Mouse (Mus musculus) left cerebral cortex, postnatal 10 days (tissue): ENCODE data around the gene Olfr209. TPM values are rescaled to one million over a fixed set of nuclear protein-coding genes. Genes with fewer than 3 reads are reported as not detected.
"Not testable (repeated sequence)": the region's sequence is repeated elsewhere in the genome, so short reads cannot be mapped to it uniquely, and the experiment has no call there.

ENCODE experiments used
- DNase-seq, 2 experiments: peaks; one replicate each; pipeline ENCODE4 v3.0.0; 2021 to 2022; ENCODE audit warnings: low spot score in 2 of 2, mixed read lengths in 1 of 2; ENCODE audit errors: extremely low spot score in 1 of 2
- intact Hi-C: fragments of 180-260 bp; cut with DNase I; formaldehyde crosslinking; loops from one replicate; pipeline ENCODE4 v1.15.1; 2025
- total RNA-seq, 2 experiments: library from RNA; stranded (reverse); gene quantifications; 2 replicates each; pipeline ENCODE4 v1.2.3; 2021

Gene Olfr209
- not detected for total RNA-seq

DNA sequence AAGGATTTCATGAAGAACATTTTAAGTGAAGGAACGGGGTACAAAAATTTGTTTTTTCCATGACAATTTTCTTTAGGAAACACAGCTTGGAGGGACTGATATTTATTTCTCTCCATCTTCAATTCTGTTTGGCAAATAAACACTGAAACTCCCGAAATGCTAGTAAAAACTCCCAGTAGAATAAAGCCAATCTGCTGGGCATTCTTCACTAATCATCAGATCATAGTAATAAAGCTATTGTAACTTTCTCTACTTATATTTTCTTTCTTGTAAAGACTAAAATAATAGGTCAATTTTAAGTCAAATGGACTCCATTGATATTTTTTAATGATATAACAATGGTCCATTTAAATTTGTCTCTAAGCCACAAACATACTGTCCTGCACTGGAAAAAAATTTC is at the start of gene Olfr209:
Gene Olfr209 (minus strand): TSS at position 101 of the 400 bp plus-strand sequence.
- intact Hi-C loops = no loop called here
- no peak for DNase-seq

DNA sequence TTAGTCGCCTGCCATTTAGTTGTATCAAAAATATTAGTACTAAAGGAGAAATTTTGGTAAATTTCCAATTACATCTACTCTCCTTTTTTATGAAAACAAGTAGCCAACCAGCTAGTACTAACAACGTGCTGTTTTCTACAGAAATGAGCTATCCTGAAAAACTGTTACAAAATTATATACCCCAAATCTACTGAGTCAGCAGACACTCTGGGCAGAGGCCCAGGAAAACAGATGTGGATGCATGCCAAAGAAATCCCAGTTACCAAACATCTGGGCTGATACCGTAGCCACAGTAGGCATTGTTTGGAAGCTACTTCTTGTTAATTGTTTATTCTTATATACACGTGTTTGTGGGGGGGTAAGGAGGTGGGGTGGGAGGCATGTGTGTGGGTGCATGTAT is 49.7 kb upstream of the Olfr209 start:
- DNase-seq = no peak
- intact Hi-C loops = no loop called here

DNA sequence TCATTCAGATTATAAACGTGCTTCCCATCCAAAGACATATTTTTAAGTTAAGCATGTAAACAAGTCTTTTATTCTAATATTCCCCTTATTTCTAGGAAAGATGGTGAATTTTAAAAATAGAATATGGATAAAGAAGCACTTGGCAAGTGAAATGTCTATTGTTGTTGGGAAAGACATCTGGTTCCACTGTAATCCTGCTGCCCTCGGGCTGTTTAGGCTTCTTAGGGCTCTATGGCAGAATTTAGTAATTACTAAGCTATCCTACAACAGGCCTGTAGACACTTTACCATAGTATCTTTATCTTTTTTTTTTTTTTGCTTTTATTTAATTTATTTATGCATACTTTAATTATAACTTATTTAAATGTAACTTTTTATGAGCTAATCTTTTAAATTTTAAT is 46.0 kb upstream of the Olfr209 start:
- intact Hi-C loops = loop anchor here (10.0 kb wide), 1 partner anchor 735 kb away; the partner anchor contains the start of gene Cpox
- DNase-seq = no peak

DNA sequence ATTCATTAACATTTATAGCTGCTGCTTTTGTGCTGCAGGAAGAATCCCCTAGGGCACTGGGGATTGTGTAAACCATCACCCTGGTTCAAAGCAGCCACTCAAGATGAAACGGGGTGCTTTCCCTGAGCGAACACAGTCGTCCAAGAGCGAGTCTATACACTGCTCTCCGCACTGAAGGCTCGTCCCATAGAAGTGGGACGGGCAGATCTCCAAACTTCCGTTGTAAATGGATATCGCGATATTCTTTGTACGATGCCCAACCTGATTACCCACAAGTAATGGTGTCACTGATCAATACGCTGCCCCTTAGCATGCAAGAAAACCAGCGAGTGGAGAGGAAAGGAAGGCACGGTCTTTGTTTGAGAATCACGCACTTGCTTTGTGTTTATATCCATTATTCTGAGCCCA is 45.6 kb upstream of the Olfr209 start:
- intact Hi-C loops = loop anchor here (10.0 kb wide), 1 partner anchor 735 kb away; the partner anchor contains the start of gene Cpox
- DNase-seq = no peak

DNA sequence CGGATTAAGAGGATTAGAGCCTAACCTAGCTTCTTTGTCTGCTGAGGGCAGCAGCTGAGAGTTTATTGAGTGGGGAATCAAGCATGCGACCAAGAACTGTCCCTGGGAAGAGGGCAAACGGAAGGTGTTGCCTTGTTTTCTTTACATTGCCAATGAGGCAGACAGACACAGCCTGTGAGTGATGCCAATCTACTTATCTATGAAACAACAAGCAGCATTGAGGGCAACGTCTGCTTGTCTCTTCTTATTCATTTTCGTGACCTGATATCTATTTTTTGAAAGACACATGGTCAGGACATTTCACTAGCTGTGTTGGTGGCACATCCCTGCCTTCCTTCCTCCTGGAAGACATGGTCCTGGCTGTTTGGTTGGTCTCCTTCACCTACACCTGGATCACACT is 43.2 kb upstream of the Olfr209 start, which contains the start of gene Gabrr3:
Gene Gabrr3 (plus strand): TSS at position 301 of the 400 bp plus-strand sequence.
- no peak for DNase-seq

DNA sequence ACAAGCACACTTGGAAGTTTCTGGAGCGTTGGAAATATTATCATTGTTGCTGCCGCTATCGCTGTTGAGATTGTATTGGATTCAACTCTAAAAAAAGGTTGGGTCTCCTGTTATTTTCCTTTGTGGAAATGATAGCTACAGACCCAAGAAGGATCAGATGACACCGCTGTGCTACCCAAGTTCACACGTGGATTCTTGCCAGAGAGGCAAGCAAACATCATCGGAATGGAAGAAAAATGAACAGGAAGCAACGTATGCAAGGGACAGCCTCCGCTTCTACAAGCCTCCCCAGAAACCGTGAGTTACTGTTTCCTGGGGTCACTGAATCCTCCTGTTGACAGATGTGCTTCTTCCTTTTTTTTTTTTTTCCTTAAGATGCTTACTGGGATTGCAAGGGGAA is 41.0 kb upstream of the Olfr209 start:
- DNase-seq = no peak
- intact Hi-C loops = loop anchor here (2.0 to 10.0 kb wide), 2 partner anchors 730 to 780 kb away; partner anchors contain the start of gene Cpox

More for the DNA sequence above, 43.2 kb upstream of the Olfr209 start, which contains the start of gene Gabrr3:
- intact Hi-C loops = loop anchor here (10.0 kb wide), 1 partner anchor 732 kb away; the partner anchor contains the start of gene Cpox

DNA sequence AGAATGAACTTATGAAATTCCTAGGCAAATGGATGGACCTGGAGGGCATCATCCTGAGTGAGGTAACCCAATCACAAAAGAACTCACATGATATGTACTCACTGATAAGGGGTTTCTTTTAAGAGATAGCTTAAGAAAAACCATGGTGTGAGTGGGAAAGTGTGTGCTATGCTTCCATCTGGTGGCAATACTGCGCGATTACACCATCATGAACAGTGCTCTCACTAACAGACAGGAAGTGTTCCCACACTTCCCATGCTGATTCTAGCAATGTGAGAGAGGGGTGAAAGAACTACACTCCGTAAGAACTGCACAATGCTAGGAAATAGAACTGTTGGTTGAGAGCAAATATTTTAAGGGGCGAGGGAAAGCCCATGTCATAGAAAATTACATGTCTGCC is 39.9 kb upstream of the Olfr209 start:
- peak in 1 of 2 experiments; percentile 31 for DNase-seq
- intact Hi-C loops = loop anchor here (2.0 to 10.0 kb wide), 2 partner anchors 729 to 779 kb away; partner anchors contain the start of gene Cpox

DNA sequence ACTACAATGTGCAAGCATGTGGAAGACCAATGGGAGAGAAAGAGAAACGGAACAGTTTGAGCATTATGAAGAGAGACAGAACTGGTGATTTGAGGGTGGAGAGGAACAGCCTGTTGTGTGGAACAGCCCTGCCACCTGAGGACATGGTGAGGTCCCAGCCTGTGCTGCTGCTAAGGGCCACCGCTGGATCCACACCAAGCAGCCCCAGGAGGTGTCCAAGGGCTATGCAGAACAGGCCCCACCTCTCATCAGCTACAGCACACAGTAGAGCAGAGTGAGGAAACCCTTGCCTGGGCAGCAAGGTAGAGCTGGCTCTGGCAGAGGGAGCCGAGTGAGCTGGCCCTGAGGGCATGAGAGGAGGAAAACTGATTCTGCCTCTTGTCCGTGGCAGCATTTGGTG is 38.2 kb upstream of the Olfr209 start:
- intact Hi-C loops = loop anchor here (10.0 kb wide), 1 partner anchor 727 kb away; the partner anchor contains the start of gene Cpox
- no peak for DNase-seq

DNA sequence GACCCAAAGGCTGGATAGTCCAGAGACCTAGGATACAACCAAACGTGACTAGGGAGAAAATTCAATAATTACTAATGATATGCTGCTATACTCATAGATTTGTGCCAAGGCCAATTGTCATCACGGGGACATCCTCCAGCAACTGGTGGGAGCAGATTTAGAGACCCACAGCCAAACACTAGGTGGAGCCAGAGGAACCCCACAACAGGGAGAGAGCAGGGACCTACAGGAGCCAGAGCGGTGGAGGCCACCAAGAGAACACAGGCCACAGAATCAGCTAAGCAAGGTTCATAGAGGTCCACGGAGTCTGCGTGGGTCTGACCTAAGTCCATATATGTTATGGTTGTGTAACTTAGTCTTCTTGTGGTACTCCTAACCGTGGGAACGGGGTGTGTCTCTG is 37.3 kb upstream of the Olfr209 start:
- intact Hi-C loops = loop anchor here (10.0 kb wide), 1 partner anchor 726 kb away; the partner anchor contains the start of gene Cpox
- DNase-seq = no peak

DNA sequence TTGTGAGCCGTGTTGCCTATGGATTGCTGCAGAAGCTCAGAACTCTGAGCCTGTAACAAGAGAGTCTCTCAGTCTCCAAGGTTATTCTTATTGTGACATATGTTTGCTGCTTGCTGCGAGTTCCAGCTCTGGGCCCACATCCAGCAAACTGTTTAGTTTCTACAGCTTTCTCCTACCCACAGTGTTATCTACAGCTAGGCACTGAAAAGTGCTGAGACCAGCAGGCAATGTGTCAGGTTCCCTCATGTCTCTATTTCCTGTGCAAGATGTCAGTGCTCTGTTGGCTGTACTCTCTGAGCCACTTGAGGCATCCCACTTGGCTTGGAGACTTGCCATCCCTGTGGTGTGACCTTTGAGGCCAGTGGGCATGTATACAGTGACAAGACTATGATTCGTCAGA is 29.5 kb upstream of the Olfr209 start:
- intact Hi-C loops = no loop called here
- peak; percentile 48 to 79 for DNase-seq

DNA sequence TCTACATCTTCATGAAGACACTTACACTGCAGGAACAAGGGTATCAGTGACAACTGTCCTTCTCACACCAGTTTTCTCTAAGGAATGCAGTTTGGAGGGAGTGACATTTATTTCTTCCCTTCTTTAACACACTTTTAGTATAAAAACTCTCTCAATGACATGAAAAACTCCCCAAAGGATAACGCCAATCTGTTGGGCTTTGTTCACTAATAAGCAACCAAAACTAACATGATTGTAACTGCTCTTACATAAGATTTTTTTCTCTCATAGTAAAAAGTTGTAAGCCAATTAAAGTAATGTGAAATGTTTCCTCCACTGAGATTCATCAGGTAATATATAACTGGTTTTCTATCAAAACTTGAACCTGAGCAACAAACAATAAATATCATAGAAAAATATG is 14.6 kb downstream of the Olfr209 start, which contains the start of gene Olfr206:
Gene Olfr206 (minus strand): TSS at position 101 of the 400 bp plus-strand sequence.
- DNase-seq = no peak
- intact Hi-C loops = no loop called here

DNA sequence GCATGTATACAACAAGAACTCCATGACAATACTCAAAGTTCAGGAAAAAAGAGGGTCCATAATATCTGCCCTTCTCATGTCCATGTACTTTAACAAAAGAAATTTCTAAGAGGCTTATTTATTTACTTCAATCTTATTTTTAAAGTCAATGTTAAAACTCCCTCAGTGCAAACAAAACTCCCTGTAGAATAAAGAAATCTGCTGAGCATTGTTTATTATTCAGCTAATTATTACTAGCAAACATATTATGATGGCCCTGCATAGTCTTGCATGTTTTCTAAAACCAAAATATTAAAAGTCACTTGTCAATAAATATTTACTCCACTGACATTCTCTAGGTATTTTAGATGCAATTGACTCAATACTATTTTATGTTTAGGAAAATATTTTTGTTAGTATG is 32.8 kb downstream of the Olfr209 start, which contains the start of gene Olfr205:
Gene Olfr205 (minus strand): TSS at position 101 of the 400 bp plus-strand sequence.
- intact Hi-C loops = no loop called here
- DNase-seq = no peak

DNA sequence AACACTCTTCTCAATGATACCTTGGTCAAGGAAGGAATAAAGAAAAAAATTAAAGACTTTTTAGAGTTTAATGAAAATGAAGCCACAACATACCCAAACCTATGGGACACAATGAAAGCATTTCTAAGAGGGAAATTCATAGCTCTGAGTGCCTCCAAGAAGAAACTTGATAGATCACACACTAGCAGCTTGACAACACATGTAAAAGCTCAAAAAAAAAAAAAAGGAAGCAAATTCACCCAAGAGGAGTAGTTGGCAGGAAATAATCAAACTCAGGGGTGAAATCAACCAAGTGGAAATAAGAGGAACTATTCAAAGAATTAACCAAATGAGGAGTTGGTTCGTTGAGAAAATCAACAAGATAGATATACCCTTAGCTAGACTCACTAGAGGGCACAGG is 40.5 kb downstream of the Olfr209 start:
- intact Hi-C loops, DNase-seq: not testable (repeated sequence)

DNA sequence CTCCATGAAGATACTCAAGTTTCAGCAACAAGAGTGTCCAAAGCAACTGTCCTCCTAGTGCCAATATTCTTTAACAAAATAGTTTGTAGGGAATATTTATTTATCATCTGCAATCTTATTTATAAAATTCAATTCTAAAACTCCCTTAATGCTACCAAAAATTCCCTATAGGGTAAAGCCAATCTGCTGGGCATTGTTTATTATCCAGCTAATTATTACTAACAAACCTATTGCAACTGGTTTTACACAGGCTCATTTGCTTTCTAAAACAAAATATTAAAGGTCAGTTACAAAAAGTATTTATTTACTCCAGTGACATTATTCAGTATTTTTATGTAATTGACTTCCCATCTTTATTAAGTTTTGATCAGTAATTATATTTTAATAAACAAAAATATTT is 45.6 kb downstream of the Olfr209 start, which contains the start of gene Olfr204:
Gene Olfr204 (minus strand): TSS at position 101 of the 400 bp plus-strand sequence.
- intact Hi-C loops = no loop called here
- DNase-seq = no peak

Other genes starting within 250 kb of the Olfr209 start
- not detected for gene Olfr194, start 242.9 kb downstream of the Olfr209 start, total RNA-seq
- gene Olfr195, start 216.9 kb downstream of the Olfr209 start, total RNA-seq = not detected
- not detected for gene Olfr196, start 193.5 kb downstream of the Olfr209 start, total RNA-seq
- not detected for gene Olfr198, start 160.5 kb downstream of the Olfr209 start, total RNA-seq
- not detected for gene Olfr199, start 144.2 kb downstream of the Olfr209 start, total RNA-seq
- not detected for gene Olfr201, start 91.4 kb downstream of the Olfr209 start, total RNA-seq
- gene Olfr202, start 77.2 kb downstream of the Olfr209 start, total RNA-seq = not detected
- gene Olfr203, start 65.1 kb downstream of the Olfr209 start, total RNA-seq = not detected
- gene Olfr204, start 45.7 kb downstream of the Olfr209 start, total RNA-seq = not detected
- gene Olfr205, start 32.9 kb downstream of the Olfr209 start, total RNA-seq = not detected
- gene Olfr206, start 14.7 kb downstream of the Olfr209 start, total RNA-seq = not detected
- gene Gabrr3, start 43.3 kb upstream of the Olfr209 start, total RNA-seq = under 1 TPM in 1 of 2 experiments, not detected in 1; 0.13 TPM
- gene Riox2, start 107.8 kb upstream of the Olfr209 start, total RNA-seq = 10 to 100 TPM; 12.9 to 13.4 TPM
- 1 to 10 TPM; 4.6 to 6.1 TPM for gene Crybg3, start 237.0 kb upstream of the Olfr209 start, total RNA-seq